Mouse (Mus musculus): ENCODE data around the gene Scn9a. TPM values are rescaled to one million over a fixed set of nuclear protein-coding genes. Genes with fewer than 3 reads are reported as not detected.
A peak's percentile ranks its signal among the peaks of the same experiment; 100 is the strongest.

Gene Scn9a
- total RNA-seq, 2 experiments from 2014 or later, result 0.03 TPM; not detected in 1

DNA sequence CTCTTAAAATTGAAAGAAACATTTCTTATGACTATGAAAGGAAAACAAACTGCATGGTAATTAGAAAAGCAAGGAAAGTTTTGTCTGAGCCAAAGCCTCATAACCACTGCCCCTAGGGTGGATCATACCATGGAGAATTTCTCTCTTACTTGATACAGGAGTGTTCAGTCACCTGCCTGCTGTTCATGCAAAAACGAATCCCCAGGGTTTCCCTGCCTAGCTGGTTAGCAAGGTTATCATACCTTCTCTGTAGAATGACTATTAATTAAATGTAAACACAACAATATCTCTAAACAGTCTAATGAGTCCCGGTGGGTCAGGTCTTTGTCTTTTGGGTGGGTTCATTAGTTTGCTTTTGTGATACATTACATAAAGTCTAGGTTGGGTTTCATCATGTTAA, 123.3 kb downstream of the Scn9a start:
- intact Hi-C loops (cut with DNase I), result no loop called here
- H3K27ac ChIP-seq, result no peak overlapping the region
- no peak for TF ChIP-seq CTCF (IDR thresholded peaks at IDR 0.05)
- H3K4me3 ChIP-seq, result no peak overlapping the region
- DNase-seq, result no peak

DNA sequence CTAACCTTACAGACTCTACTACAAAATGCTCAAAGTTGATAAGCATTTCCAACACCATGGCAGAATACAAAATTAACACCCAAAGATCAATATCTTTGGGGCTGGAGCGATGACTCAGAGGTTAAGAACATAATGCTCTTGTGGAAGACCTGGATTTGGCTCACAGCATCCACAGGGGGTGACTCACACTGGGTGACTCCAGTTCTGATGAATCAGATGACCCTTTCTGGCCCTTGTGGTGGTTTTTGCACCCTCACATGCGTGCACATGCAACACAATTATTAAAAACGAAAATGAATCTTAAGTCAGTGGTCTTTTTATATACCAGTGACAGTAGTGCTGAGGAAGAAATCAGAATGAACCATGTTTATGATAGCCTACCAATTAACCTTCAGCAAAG, 126.7 kb downstream of the Scn9a start:
- no peak for DNase-seq
- intact Hi-C loops (cut with DNase I), result no loop called here
- no peak overlapping the region for H3K4me3 ChIP-seq
- H3K27ac ChIP-seq, result no peak overlapping the region
- no peak for TF ChIP-seq CTCF (IDR thresholded peaks at IDR 0.05)

DNA sequence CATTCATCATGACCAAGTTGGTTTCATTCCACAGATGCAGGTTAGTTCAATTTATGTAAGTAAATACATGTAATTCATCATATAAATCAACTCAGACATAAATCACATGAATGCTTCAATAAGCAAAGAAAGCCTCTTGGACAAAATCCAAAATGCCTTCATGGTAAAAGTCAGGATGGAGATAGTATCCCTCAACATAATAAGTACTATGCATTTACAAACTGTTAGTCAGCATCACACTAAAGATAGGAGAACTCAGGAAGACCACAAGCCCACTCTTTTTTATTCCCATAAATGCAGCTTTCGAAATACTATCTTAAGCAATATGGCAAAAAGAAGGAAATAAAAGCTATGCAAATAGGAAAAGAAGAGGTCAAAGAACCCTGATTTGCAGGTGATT, 127.1 kb downstream of the Scn9a start:
- intact Hi-C loops (cut with DNase I), result no loop called here
- DNase-seq, result no peak
- H3K27ac ChIP-seq, result no peak overlapping the region
- TF ChIP-seq CTCF (IDR thresholded peaks at IDR 0.05), result no peak
- no peak overlapping the region for H3K4me3 ChIP-seq

DNA sequence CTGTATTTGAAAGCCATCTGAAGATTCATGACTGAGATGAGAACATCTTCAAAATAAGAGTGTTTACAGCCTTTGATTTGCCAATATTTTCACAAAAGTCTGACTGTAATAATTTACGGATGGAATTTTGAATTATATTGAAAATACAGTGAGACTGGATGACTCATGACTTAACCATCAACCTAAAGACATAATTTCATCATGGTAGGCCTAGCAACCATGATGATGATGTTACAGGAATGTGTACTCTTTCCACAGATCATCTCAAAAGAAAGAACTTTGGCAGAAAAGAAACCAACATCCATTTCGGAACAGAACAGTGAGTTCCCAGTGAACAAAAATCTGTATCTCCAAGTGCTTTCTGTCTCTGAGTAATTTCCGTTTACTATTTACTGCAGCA, 132.6 kb downstream of the Scn9a start:
- no peak for DNase-seq
- TF ChIP-seq CTCF (IDR thresholded peaks at IDR 0.05), result no peak
- intact Hi-C loops (cut with DNase I), result no loop called here
- no peak overlapping the region for H3K4me3 ChIP-seq
- no peak overlapping the region for H3K27ac ChIP-seq

DNA sequence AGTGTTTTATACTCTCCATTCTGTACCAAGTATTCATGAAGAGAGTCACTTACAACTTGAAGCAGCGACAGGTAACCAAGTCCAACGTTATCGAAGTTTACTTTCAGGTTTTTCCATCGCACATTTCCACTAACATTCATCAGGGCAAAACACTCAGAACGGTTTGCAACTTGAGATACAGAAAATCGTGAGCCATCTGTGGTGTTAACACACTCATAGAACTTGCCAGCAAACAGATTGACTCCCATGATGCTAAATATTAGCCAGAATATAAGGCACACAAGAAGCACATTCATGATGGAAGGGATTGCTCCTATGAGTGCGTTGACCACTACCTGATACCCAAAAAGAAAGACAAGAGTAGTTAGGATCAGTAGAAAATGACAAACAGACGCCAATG, 140.2 kb downstream of the Scn9a start:
- no peak for TF ChIP-seq CTCF (IDR thresholded peaks at IDR 0.05)
- no peak for DNase-seq
- intact Hi-C loops (cut with DNase I), result no loop called here

DNA sequence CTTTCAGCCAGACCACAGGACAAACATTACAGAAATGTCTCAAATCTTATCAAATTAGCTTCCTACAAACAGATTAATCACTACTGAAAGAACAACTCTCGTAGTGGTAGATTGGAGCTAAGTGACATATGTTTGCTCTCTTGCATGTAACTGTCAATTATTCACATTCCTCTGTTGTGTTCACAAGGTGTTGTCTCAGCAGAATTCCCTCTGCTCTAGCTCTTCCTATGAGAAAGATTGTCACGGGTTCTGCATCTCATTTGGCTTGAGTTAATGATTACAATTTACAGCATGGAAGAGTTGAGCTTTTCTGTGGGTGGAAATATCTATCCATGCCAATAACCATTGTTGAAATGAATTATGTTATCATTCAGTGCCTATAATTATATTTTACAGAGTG, 156.4 kb downstream of the Scn9a start:
- intact Hi-C loops (cut with DNase I), result no loop called here
- Histone ChIP-seq H3K4me3 (no peak overlapping the region), H3K27ac (no peak overlapping the region)
- no peak for TF ChIP-seq CTCF (IDR thresholded peaks at IDR 0.05)
- DNase-seq, result no peak

More for the DNA sequence above, 140.2 kb downstream of the Scn9a start:
- Histone ChIP-seq H3K27ac (no peak overlapping the region), H3K4me3 (no peak overlapping the region)

DNA sequence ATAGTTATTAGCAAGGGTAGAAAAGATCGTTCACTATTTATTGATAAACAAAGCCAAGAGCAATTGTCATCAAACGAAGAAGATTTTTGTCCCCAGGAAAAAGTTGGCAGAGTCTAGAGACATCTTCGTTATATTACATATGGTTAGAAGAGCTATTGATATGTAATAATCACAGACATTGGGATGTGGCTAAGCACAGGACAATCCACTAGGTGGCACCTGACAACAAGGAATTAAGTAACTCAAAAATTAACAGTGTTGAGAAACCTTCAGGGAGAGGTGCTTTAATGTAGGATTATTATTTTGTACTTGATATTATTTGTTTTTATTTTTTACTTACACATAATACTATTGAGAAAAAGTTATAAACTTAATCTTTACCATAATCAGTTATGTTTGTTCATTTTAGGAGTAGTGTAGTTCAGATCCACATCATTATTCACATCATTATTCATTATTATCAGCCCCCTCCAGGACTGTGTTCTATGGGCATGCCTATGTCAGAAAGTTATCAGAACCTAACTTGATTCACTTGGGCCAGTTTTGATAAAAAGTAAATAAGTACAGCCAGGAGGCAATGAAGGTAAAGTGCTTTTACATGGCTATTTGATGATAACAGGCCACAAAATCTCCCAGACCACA, 161.5 kb downstream of the Scn9a start:
- peak; percentile 53 for TF ChIP-seq CTCF (IDR thresholded peaks at IDR 0.05)
- intact Hi-C loops (cut with DNase I), result no loop called here
- no peak for DNase-seq
- no peak overlapping the region for H3K4me3 ChIP-seq
- no peak overlapping the region for H3K27ac ChIP-seq

DNA sequence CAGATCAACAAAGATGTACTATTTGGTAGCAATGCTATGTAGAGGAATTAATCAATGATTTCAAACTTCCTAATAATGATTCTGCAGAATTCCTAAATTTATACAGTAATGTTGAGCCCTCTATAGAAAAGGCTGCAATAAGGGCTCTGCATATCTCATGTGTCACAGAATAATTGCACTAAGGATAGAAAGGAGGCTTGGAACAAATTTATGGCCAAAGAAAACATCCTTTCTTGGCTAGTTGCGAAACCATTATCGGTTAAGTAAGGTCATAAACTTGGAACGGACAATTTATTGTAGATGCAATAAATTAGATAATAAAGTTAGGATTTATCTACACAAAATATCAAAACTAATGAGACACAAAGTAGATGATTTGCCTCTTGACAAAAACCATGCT, 169.3 kb downstream of the Scn9a start:
- no peak for TF ChIP-seq CTCF (IDR thresholded peaks at IDR 0.05)
- DNase-seq, result no peak
- intact Hi-C loops (cut with DNase I), result no loop called here
- Histone ChIP-seq H3K27ac (no peak overlapping the region), H3K4me3 (no peak overlapping the region)

DNA sequence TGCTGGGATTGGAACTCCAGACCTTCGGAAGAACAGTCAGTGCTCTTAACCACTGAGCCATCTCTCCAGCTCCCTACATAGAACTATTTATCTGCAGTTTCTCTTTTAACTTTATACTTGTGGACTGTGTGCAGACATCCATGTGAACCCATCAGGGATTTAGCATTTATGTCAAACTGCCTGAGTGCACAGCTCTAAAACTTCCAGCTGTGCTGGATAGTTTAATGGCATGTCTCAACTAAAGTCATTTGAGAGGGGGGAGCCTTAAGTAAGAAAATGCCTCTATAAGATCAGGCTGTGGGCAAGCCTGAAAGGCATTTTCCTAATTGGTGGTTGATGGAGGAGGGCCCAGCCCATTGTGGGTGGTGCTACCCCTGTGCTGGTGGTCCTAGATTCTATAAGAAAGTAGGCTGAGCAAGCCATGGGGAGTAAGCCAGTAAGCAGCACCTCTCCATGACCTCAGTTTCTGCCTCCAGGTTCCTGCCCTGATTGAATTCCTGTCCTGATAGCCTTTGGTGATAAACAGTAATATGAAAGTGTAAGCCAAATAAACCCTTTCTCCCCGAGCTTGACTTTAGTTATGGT, 169.8 kb downstream of the Scn9a start:
- no peak for DNase-seq
- intact Hi-C loops (cut with DNase I), result no loop called here
- Histone ChIP-seq H3K4me3 (no peak overlapping the region), H3K27ac (no peak overlapping the region)
- TF ChIP-seq CTCF (IDR thresholded peaks at IDR 0.05), result no peak

DNA sequence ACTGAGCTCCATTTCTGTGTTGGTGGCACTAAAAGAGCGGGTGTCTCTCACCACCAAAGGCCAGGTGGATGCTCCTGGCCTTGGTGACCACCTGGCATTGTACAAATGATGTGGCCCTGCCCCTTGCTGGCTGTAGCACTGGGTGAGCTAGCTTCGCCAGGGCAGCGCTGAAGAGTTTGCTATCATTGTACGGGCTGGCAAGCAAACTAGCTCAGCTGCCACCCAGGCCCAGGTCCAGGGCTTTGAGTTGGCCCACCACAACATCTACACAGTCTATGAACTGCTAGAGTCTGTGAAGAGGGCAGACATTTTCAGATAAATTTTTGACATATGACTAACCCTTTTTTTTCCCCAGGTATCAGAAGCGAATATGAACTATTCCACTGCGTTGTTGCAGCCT, 170.8 kb downstream of the Scn9a start:
- Histone ChIP-seq H3K27ac (no peak overlapping the region), H3K4me3 (no peak overlapping the region)
- no peak for DNase-seq
- TF ChIP-seq CTCF (IDR thresholded peaks at IDR 0.05), result no peak
- intact Hi-C loops (cut with DNase I), result no loop called here

DNA sequence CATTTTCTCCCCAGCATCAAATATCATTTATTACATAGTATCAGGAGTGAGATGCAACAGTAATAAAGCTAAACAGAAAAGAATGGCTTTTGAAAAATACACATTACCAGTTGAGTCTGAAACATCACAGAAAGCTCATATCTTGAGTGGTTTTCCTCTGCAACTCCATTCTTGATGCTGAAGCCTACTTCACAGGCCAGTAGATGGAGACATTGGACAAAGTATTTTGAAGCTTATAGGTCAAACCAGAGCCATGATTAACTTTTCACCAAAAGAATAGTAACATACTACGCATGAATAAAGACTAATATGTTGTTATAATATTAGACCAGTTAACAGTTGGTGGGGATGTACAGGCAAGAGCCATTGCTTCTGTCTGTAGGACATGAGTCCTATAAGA, 172.3 kb downstream of the Scn9a start:
- no peak overlapping the region for H3K27ac ChIP-seq
- TF ChIP-seq CTCF (IDR thresholded peaks at IDR 0.05), result peak; percentile 17; the same call in 1 of the 2 replicates
- intact Hi-C loops (cut with DNase I), result no loop called here
- H3K4me3 ChIP-seq, result no peak overlapping the region
- DNase-seq, result no peak

DNA sequence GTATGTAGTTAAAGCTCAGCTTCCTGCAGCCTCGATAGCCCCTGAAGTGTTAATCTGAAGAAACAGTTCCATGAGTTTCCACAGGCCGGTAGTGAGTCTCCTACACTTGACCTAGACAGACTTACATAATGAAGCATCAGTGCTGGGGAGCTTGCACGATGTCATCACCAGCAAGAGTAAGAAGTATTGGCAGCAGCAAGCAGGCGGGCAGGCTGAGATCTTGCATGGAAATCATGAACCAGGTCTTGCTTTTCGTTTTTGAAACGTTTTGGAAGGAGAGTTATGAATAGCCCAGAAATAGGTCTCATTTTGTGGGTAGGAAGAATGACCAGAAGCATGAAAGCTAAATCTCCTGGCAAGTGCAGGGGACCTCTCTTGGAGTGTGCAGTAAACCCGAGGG, 194.1 kb downstream of the Scn9a start, which contains the start of gene Scn1a:
Gene Scn1a (minus strand): TSS at position 130 of the 400 bp plus-strand sequence.
- no peak within 1 kb of the TSS for H3K27ac ChIP-seq
- intact Hi-C loops (cut with DNase I), result no loop called here
- no peak for TF ChIP-seq CTCF (IDR thresholded peaks at IDR 0.05)
- DNase-seq, result no peak
- no peak within 1 kb of the TSS for H3K4me3 ChIP-seq

DNA sequence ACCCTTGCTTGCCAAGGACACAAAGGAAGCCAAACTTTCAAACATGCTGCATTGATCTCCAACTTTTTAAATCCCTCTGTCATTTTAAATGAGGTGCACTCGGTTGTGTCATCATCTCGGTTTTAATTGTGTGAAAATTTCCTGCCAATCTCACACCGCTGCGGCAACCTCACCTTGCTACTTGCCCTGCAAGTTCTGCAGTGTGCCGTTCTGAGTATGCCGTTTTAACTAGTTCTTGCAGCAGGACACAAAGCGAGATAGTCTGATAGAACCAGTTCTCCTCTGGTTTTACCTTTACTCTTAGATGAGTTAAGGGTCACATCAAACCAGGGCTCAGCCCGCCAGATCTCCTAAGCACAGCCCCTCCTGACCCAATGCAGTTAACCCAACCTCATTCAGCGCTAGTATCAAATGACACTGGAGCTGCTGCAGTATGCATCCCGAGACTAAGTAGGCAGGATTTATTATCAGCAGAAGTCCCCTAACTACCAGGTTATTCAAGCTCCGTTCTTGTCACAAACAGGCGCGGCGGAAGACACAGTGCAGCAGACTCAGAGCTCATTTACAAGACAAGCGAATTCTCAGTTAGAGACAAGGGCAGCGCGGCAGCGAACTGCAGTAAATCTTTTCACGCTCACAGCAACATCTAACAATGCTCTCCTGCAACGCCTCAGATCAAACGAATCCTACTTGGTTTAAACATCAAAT, 194.8 kb downstream of the Scn9a start:
- intact Hi-C loops (cut with DNase I), result no loop called here
- no peak for TF ChIP-seq CTCF (IDR thresholded peaks at IDR 0.05)
- DNase-seq, result no peak
- H3K27ac ChIP-seq, result no peak overlapping the region
- H3K4me3 ChIP-seq, result no peak overlapping the region
